Mouse (Mus musculus) heart, postnatal 10 days (tissue): ENCODE results near the gene Rpl10a. TPM values are rescaled to one million over a fixed set of nuclear protein-coding genes. Genes with fewer than 3 reads are reported as not detected.

Experiments used
- DNase-seq, 2 experiments: peaks; one replicate each; pipeline ENCODE4 v3.0.0; 2021
- intact Hi-C: fragments of 180-260 bp; cut with DNase I; formaldehyde crosslinking; loops from one replicate; pipeline ENCODE4 v1.15.1; 2025
- total RNA-seq, 2 experiments: library from RNA; stranded (reverse); gene quantifications; 2 replicates each; pipeline ENCODE4 v1.2.3; 2021

Gene Rpl10a
- total RNA-seq: 100 to 1,000 TPM; 584 to 595 TPM

GRCm38 (mm10) chr17:28328366-28328928 is at the start of gene Rpl10a:
Gene Rpl10a, plus strand, starts transcription at chr17:28328471.
- intact Hi-C loops: no loop called here
- peak; percentile 98 for DNase-seq

- DNase-seq: no peak
- intact Hi-C loops: no loop called here
Observed at GRCm38 (mm10) chr17:28279236-28279635, 49.0 kb upstream of the Rpl10a start.

DNA sequence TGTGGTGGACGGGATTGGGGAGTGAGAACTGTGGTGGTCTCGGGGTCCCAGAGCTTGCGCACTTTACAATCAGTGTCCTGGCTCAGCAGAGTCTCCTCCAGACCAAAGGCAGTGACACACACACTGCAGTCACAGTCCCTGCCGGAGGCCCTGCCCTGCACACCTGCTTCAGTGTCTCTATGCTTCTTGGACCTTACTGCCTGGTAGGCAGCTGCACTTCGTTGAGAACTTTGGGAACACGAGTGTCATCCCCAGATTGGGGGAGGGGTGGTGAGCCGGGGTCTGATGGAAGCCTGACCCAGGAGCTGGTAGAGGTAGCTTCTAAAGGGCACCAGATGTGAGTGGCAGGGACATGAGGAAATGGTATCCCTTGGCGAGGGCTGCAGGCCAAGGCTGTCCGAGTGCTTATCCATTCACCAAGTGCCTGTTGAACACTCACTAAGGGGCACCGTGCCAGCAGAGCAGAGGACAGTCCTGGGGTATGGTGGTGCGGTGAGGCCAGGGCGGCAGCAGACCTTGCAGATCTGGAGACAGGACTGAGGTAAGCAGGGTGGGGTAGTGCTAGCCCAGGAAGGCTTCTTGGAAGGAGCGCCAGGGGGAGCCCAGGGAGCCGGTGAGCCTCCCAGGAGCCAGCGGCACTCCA is 48.4 kb upstream of the Rpl10a start:
- peak; percentile 80 for DNase-seq
- intact Hi-C loops: no loop called here

- DNase-seq: no peak
- intact Hi-C loops: no loop called here
Observed at GRCm38 (mm10) chr17:28280423-28280800, 47.9 kb upstream of the Rpl10a start.

DNA sequence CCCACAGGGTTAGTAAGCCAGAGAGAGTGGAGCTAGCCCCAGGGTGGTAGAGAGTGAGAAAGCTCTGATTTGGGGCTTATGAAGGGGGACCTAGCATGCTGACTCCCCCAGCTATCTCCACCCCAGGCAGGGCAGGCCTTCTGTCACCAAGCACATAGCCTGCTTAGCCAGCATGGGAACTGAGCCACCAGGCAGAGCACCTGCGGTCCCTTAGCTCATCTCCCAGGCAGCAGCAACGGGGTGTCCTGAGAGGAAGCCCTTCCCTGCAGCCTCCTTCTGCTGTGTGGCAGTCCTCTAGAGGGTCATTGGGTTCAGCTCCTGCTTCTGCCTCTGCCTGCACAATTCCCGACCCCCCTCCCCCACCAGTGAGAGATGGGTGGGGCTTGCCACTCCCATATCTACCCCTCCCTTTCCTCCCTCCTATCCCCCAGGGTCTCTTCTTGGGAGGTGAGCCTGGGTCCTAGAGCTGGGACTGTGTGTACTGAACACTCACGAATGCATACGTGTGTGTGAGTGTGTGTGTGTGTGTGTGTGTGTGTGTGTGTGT is 47.4 kb upstream of the Rpl10a start:
- intact Hi-C loops: no loop called here
- DNase-seq: no peak

DNA sequence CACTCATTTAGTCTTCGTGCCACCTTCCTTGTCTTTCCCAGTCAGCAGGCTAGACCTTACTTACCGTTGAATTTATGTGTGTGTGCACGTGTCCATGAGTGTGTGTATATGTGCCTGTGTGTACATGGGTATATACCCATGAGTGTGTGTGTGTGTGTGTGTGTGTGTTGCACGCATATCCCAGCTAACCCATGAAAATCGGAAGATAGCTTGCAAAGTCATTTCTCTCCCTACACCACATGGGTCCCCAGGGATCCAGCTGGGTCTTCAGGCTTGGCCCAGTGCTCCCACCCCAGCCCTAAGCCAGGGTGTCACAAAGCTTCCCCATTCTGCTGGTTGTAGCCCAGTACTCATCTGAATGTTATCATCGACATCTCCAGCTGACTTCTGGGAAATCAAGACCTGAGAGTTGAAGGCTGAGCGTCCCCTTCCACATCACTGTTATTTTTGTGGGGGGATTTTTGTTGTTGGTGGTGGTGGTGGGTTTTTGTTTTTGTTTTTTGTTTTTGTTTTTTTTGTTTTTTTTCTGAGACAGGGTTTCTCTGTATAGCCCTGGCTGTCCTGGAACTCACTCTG is 46.3 kb upstream of the Rpl10a start:
- intact Hi-C loops: no loop called here
- no peak for DNase-seq

DNA sequence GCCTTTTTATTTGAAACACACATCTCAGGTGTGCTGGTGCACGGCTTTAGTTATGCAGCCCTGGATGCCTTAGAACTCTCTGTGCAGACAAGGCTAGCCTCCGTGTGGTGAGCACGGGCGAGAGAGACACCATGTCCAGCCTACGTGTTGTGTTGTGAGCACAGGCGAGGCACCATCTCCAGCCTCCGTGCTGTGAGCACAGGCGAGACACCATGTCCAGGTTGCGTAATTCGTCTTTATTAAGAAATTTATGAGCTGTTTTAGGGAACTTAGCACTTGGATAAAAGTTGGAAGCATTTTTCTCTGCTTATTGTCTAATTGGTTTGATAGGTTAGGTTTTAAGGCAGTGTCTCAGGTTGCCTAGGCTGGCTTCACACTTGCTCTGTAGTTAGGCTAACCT is 45.1 kb upstream of the Rpl10a start:
- intact Hi-C loops: no loop called here
- no peak for DNase-seq

DNA sequence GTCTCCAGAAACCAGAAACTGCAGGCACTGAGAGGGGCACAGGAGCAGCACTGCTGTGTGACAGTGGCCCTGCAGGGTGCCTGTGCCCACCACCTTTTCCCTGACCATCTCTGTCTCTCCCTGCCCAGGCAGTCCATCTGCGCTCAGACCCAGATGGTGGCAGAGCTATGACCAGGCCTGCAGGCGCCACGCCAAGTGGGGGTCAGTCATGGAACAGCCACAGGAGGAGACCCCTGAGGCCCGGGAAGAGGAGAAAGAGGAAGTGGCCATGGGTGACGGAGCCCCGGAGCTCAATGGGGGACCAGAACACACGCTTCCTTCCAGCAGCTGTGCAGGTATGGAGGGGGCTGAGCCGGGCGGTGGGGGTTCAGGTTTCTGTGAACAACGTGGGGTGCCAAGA is 42.1 kb upstream of the Rpl10a start:
- DNase-seq: no peak
- intact Hi-C loops: no loop called here

DNA sequence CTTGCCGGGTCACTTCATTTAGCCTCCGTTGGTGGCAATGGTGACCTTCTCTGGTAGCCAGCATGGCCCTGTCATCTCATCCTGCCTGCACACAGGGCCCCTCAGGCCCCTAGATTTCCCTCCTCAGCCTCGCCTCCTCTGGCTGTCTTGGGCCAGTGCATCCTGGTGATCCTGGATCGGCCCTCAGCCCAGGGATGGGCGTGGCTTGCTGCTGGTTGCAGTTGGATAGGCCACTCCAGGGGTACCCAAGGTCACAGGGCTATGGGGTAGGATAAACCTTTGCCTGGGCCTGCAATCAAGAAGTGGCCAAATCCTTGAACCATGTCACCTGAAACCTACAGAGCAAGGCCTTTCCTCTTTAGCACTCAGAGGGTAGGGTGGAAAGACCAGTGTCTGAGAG is 41.3 kb upstream of the Rpl10a start:
- intact Hi-C loops: no loop called here

DNA sequence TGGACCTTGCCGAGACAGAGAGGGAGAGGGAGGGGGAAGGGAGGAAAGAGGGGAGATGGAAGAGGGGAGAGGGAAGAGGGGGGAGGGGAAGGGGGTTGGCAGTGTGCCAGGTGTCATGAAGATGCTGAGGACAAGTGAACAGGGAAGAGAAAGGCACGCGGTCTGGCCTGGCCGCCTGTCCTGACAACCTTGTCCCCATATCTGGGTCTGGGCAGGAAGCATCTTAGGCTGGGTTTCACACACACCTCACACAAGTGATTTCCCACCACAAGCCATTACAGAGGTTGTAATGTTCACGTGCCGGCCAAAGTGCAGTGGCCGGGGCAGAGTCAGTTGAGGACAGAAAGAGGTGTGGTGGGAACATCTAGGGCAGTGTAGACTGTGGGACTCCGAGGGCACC is 40.7 kb upstream of the Rpl10a start:
- intact Hi-C loops: no loop called here
- no peak for DNase-seq

More for the DNA sequence above, 41.3 kb upstream of the Rpl10a start:
- no peak for DNase-seq

DNA sequence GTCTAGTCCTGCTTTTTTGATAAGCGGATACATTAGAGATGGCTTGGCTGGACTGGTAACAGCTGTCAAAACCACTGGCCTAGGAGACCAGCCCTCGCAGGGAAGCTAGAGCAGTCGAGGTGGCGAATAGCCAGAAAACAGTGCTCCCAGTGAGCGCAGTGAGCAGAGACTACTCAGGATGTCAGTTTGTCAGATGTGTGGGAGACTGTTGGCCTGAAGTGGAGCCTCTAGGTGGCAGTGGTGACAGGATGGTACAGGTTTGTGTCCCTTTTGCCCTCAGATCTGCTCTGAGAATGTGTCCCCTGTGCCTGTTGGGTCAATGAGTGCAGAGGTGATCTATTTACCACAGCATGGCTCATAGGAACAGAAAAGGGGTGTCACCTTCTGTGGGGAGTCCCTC is 40.3 kb upstream of the Rpl10a start:
- intact Hi-C loops: no loop called here
- peak; percentile 46 to 48 for DNase-seq

GRCm38 (mm10) chr17:28290262-28290661 is 38.0 kb upstream of the Rpl10a start:
- DNase-seq: peak; percentile 68 to 76
- intact Hi-C loops: loop anchor here (2.0 kb wide), 1 partner anchor 19 kb away; no protein-coding TSS in a partner anchor

DNA sequence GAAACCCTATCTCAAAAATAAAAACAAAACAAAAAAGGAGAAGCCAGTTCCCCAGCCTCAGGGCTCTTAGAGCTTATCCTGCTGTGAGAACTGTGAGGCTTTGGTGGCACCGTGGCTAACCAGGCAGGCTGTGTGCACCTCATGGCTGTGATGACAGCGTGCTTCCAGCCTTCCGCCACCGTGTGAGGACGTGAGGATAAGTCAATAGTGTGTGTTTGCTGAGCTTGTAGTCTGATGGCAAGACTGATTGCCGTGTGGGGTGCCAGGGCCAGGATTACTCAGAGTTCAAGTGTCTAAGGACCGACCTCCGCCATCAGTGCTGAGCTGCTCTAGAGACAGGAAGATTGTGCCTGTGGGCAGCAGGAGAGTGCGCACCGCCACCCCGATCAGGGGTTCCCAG is 37.6 kb upstream of the Rpl10a start:
- intact Hi-C loops: loop anchor here (2.0 kb wide), 1 partner anchor 18 kb away; no protein-coding TSS in a partner anchor
- no peak for DNase-seq

DNA sequence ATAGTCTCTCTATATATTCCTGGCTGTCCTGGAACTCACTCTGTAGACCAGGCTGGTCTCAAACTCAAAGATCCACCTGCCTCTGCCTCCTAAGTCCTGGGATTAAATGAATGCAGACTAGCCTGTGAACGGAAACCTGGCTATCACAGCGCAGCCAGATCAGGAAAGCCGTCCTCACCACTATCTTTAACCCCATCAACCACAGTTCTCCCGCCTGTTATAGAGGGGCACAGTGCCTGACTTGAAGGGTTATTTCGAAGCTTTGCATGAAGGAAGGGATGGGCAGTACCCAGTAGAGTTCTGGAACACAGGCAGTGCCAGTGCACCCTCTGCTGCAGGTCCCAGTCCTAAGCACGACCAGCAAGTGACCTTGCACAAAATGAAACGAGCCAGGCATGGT is 36.9 kb upstream of the Rpl10a start:
- intact Hi-C loops: loop anchor here (2.0 kb wide), 1 partner anchor 17 kb away; no protein-coding TSS in a partner anchor

GRCm38 (mm10) chr17:28293716-28294115 is 34.6 kb upstream of the Rpl10a start:
- intact Hi-C loops: no loop called here
- no peak for DNase-seq

More for the DNA sequence above, 36.9 kb upstream of the Rpl10a start:
- DNase-seq: no peak

DNA sequence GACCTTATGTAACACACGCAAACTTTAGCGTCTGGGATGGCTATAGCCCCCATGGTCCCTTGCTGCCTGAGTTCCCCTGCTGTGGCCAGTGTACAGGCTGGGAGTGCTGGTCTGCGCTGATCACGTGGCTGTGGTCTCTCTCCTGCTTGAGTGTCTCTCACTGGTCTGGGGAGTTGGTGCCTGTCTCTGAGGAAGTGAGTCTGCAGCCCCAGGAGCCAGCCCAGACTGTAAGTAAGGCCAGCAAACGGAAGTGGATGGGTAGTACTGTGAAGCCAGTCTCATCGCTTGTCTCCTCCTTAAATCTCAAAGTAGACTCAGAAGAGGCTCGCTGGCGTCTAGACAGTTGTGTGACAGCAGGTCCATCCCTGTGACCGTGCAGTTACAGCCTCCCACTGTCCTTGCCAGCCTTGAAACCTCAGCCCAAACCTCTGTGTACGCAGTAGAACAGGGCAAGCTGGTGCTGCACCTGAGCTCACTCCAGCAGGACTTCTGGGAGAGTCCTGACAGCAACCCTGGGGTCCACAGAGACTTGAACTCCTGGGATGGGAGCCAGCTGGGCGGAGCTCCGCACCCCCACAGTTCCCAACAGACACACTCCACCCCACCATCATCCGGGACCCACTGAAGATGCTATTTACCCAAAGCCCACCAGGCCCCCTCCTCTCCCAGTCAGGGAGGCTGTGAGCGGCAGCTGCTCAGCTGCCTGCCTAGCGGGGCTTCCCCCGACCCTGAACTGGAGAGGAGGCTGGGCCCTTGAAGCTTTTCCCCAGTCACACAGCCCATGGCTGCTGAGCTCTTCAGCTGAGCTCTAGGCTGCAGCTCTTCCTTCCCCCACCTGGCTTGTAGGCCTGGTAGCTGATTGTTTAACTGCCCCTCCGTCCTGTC is 33.6 kb upstream of the Rpl10a start:
- no peak for DNase-seq
- intact Hi-C loops: no loop called here

- no peak for DNase-seq
- intact Hi-C loops: no loop called here
Observed at GRCm38 (mm10) chr17:28298888-28299287, 29.4 kb upstream of the Rpl10a start.

- no peak for DNase-seq
- intact Hi-C loops: no loop called here
Observed at GRCm38 (mm10) chr17:28299669-28300320, 28.5 kb upstream of the Rpl10a start.

GRCm38 (mm10) chr17:28300323-28300722 is 27.9 kb upstream of the Rpl10a start:
- intact Hi-C loops: no loop called here
- DNase-seq: no peak

GRCm38 (mm10) chr17:28300850-28301249 is 27.4 kb upstream of the Rpl10a start:
- intact Hi-C loops: no loop called here
- no peak for DNase-seq
